Mouse (Mus musculus) macrophage (primary cell): Measurements from ENCODE around the gene Myo16. TPM values are rescaled to one million over a fixed set of nuclear protein-coding genes. Genes with fewer than 3 reads are reported as not detected.

Experiments used
- H3K27ac ChIP-seq: fragments of 350-480 bp; formaldehyde crosslinking; 2 replicates; pipeline ENCODE4 v1.9.0; 2021
- H3K36me3 ChIP-seq: fragments of 350-480 bp; formaldehyde crosslinking; 2 replicates; pipeline ENCODE4 v1.9.0; 2021; ENCODE audit errors: inconsistent target
- H3K4me3 ChIP-seq: fragments of 350-480 bp; formaldehyde crosslinking; 2 replicates; pipeline ENCODE4 v1.9.0; 2021; ENCODE audit errors: inconsistent target
- H3K79me2 ChIP-seq: fragments of 350-480 bp; formaldehyde crosslinking; 2 replicates; pipeline ENCODE4 v1.9.0; 2021; ENCODE audit errors: inconsistent target
- whole genome bisulfite sequencing: methylation state at CpG from one replicate; pipeline ENCODE4 v1.1.7; 2026; ENCODE audit warnings: inconsistent platforms; ENCODE audit not compliant: missing documents; 5-methylcytosine and 5-hydroxymethylcytosine counted together
- polyA plus RNA-seq: library from polyadenylated mRNA; stranded (reverse); fragments of 250-400 nt; gene quantifications from 3 replicates; pipeline ENCODE4 v1.2.4, GENCODE M21; 2018; ENCODE audit warnings: inconsistent platforms

Myo16 gene
- polyA plus RNA-seq, 1 experiment from 2014 or later: not detected

GRCm38 (mm10) chr8:10391913-10392312, 238.2 kb downstream of the Myo16 start:
- H3K36me3 ChIP-seq: no peaks in the 10 kb centered on the region

GRCm38 (mm10) chr8:10394506-10394905, 240.8 kb downstream of the Myo16 start:
- WGBS: 82% methylated on average over 2 of the region's 2 CpGs
- Histone ChIP-seq H3K4me3 (no peak overlapping the region), H3K27ac (no peak overlapping the region), H3K36me3 (no peaks in the 10 kb centered on the region), H3K79me2 (no peaks in the 10 kb centered on the region)

More at GRCm38 (mm10) chr8:10391913-10392312, 238.2 kb downstream of the Myo16 start:
- WGBS: 62% methylated on average over 6 of the region's 6 CpGs
- Histone ChIP-seq H3K27ac (no peak overlapping the region), H3K4me3 (no peak overlapping the region), H3K79me2 (no peaks in the 10 kb centered on the region)

- whole genome bisulfite sequencing: 76% methylated on average over 7 of the region's 7 CpGs
- Histone ChIP-seq H3K27ac (no peak overlapping the region), H3K79me2 (no peaks in the 10 kb centered on the region), H3K4me3 (no peak overlapping the region), H3K36me3 (no peaks in the 10 kb centered on the region)
Observed at GRCm38 (mm10) chr8:10395146-10395545, 241.4 kb downstream of the Myo16 start.

- 6% methylated on average over 4 of the region's 4 CpGs for WGBS
- no peak overlapping the region for H3K4me3 ChIP-seq
- H3K36me3 ChIP-seq: no peaks in the 10 kb centered on the region
Observed at GRCm38 (mm10) chr8:10402606-10403005, 248.9 kb downstream of the Myo16 start.

GRCm38 (mm10) chr8:10405469-10405868, 251.8 kb downstream of the Myo16 start:
- H3K27ac ChIP-seq: no peak overlapping the region
- H3K4me3 ChIP-seq: no peak overlapping the region
- no peaks in the 10 kb centered on the region for H3K36me3 ChIP-seq
- 41% methylated on average over 8 of the region's 8 CpGs for WGBS
- H3K79me2 ChIP-seq: no peaks in the 10 kb centered on the region

More at GRCm38 (mm10) chr8:10402606-10403005, 248.9 kb downstream of the Myo16 start:
- no peak overlapping the region for H3K27ac ChIP-seq
- H3K79me2 ChIP-seq: no peaks in the 10 kb centered on the region

DNA sequence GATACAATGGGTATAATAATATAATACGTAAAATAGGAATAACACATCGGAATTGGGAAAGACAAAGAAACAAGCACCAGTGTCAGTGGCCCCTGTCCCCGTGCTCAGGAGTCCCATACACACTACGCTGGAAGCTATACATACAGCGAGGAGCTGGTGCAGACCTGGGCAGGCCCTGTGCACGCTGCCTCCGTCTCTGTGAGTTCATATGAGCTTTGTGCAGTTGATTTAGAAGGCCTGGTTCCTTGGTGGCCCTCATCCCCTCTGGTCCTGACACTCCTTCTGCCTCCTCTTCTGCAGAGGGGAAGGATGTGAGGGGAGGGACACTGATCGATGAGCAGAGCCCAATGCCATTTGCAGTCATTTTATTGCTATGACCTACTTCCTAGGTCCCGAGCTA, 255.3 kb downstream of the Myo16 start:
- Histone ChIP-seq H3K4me3 (no peak overlapping the region), H3K27ac (no peak overlapping the region), H3K36me3 (no peaks in the 10 kb centered on the region), H3K79me2 (no peaks in the 10 kb centered on the region)
- 80% methylated on average over 9 of the region's 9 CpGs for WGBS

DNA sequence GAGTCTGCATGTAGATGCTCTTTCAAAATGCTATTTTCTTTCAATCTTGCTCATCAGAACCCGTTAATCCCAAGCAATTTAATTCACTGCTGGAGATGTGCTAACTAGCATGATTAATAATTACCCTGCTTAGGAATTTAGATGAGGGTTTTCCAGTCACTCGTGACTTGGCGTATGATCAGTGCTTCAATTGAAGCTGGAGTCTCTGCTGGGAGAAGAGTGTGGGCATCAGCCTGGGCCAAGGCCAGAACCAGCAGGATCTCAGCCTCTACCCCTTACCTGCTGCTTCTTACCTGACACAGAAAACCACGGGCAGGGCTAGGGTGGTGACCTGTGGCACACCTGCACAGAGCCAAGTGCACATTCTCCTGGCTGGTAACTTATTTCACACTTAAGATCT, 257.8 kb downstream of the Myo16 start:
- Histone ChIP-seq H3K36me3 (no peaks in the 10 kb centered on the region), H3K4me3 (no peak overlapping the region), H3K27ac (no peak overlapping the region), H3K79me2 (no peaks in the 10 kb centered on the region)
- WGBS: 91% methylated on average over 4 of the region's 4 CpGs

DNA sequence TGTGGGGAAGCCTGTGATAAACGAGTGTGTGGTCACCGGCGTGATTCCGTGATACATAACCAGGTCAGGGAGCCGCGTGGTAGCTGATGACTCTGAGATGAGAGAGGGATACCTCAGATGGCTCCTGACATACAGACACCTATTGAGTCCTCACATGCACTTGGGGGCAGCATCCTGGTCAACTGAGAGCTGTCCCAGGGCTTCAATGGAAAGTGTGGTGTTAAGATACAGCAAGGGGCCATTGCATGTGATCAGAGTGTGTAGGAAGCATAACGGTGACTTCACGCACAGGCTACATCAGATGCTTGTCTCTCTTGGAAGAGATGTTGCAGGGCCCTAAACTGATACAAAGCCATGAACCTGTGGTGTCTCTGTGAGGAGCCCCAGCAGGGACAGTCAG, 260.2 kb downstream of the Myo16 start:
- H3K27ac ChIP-seq: no peak overlapping the region
- 91% methylated on average over 8 of the region's 8 CpGs for WGBS
- H3K36me3 ChIP-seq: no peaks in the 10 kb centered on the region
- no peaks in the 10 kb centered on the region for H3K79me2 ChIP-seq
- no peak overlapping the region for H3K4me3 ChIP-seq

GRCm38 (mm10) chr8:10414684-10415212, 261.0 kb downstream of the Myo16 start:
- no peaks in the 10 kb centered on the region for H3K79me2 ChIP-seq
- H3K4me3 ChIP-seq: no peak overlapping the region
- no peak overlapping the region for H3K27ac ChIP-seq
- 22% methylated on average over 6 of the region's 6 CpGs for WGBS
- H3K36me3 ChIP-seq: no peaks in the 10 kb centered on the region

DNA sequence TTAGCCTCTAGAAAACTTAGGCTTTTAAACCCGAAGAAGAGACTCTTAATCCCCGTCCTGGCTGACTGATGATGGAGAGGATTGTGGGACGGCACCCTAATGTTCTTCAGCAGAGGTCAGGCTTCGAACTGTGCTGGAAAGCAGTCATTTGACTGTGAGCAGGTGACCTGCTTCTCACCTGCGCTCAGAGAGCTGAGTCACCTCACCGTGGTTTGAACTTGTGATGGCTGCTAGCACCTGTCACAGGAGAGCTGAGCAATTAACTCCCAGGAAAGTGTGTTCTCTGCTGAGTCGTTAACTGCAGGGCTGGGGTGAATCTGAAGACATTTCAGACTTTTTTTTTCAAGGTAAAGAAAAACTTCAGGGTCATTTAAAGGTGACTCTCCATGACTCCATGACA, 261.6 kb downstream of the Myo16 start:
- Histone ChIP-seq H3K4me3 (no peak overlapping the region), H3K79me2 (no peaks in the 10 kb centered on the region), H3K27ac (no peak overlapping the region), H3K36me3 (no peaks in the 10 kb centered on the region)
- 31% methylated on average over 7 of the region's 7 CpGs for WGBS

GRCm38 (mm10) chr8:10415885-10416284, 262.2 kb downstream of the Myo16 start:
- 82% methylated on average over 9 of the region's 9 CpGs for WGBS
- H3K27ac ChIP-seq: no peak overlapping the region

DNA sequence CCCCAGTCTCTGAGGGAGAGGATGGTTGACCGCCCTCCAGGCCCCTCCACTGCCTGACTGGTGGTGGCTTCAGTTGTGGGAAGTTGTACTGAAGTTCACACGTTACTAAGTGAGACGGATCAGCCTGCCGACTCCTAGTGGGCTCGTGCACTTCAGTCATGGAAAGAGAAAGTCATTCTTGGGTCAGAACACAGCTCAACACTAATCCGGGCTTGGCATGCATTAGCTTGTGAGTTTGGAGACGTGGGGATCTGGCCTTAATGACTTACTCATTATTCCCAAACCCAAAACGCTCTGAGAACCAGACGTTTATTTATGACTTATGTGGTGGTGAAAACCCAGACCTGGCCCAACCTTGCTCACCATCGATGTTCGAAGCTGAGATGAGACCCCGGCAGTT, 263.1 kb downstream of the Myo16 start:
- Histone ChIP-seq H3K4me3 (no peak overlapping the region), H3K27ac (no peak overlapping the region), H3K36me3 (no peaks in the 10 kb centered on the region), H3K79me2 (no peaks in the 10 kb centered on the region)
- 89% methylated on average over 12 of the region's 12 CpGs for WGBS

More at GRCm38 (mm10) chr8:10415885-10416284, 262.2 kb downstream of the Myo16 start:
- H3K79me2 ChIP-seq: no peaks in the 10 kb centered on the region
- no peaks in the 10 kb centered on the region for H3K36me3 ChIP-seq
- H3K4me3 ChIP-seq: no peak overlapping the region

DNA sequence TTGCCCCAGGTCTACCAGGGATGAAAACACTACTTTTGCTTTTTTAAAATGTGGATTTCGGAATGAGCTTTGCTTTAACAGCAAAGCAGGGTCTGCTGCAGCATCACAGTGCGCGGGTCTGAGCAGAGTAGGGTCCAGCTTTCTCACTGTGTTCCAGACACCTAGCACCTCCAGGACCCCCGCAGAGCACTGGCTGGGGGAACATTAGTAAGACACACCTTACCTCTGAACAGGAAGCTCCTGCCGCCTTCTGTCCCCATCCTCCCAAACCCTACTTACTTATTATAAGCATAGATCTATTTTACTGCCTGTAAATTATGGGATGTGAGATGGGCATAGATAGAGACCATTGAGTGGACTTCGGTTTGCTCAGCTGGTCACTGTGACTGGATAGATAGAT, 263.6 kb downstream of the Myo16 start:
- WGBS: 93% methylated on average over 6 of the region's 6 CpGs
- no peaks in the 10 kb centered on the region for H3K36me3 ChIP-seq
- no peaks in the 10 kb centered on the region for H3K79me2 ChIP-seq
- no peak overlapping the region for H3K4me3 ChIP-seq
- no peak overlapping the region for H3K27ac ChIP-seq

GRCm38 (mm10) chr8:10418013-10418412, 264.3 kb downstream of the Myo16 start:
- Histone ChIP-seq H3K79me2 (no peaks in the 10 kb centered on the region), H3K4me3 (no peak overlapping the region), H3K27ac (no peak overlapping the region), H3K36me3 (no peaks in the 10 kb centered on the region)
- WGBS: 89% methylated on average over 8 of the region's 8 CpGs

DNA sequence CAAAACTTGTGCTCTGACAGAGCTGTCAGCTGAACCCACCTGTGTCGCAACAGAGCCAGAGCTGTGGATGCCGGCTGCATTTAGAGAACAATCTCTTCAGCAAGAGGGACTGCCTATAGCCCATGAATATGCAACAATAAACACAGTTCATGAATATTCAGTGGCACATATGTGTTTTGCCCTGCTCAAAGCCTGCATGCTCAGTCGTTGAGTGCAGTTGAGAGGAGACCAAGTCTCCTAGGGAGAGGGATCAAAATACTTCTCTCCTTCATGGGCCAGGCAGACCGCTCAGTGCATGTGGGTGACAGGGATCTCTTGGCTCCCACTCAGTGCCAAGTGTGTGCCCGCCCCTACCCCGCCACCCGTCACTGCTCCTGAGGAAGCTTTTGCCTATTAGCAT, 265.3 kb downstream of the Myo16 start:
- no peaks in the 10 kb centered on the region for H3K79me2 ChIP-seq
- H3K4me3 ChIP-seq: no peak overlapping the region
- H3K36me3 ChIP-seq: no peaks in the 10 kb centered on the region
- 74% methylated on average over 7 of the region's 7 CpGs for WGBS
- no peak overlapping the region for H3K27ac ChIP-seq

- Histone ChIP-seq H3K27ac (no peak overlapping the region), H3K36me3 (no peaks in the 10 kb centered on the region), H3K4me3 (no peak overlapping the region), H3K79me2 (no peaks in the 10 kb centered on the region)
- WGBS: 86% methylated on average over 4 of the region's 4 CpGs
Observed at GRCm38 (mm10) chr8:10419726-10420125, 266.0 kb downstream of the Myo16 start.
